Mouse (Mus musculus) liver, embryonic 15.5 days (tissue): Measurements from ENCODE around the gene Pxmp4. TPM values are rescaled to one million over a fixed set of nuclear protein-coding genes. Genes with fewer than 3 reads are reported as not detected.
A peak's percentile ranks its signal among the peaks of the same experiment; 100 is the strongest.

Experiments used
- ATAC-seq: fragments of 200-750 bp; cut with Nextera tagmentation; 2 replicates; pipeline ENCODE4 v1.8.0; 2017; ENCODE audit warnings: moderate number of reproducible peaks, mild to moderate bottlenecking, moderate library complexity; ENCODE audit not compliant: insufficient read depth
- H3K27ac ChIP-seq: fragments of 300-500 bp; sonication (generic); replicated peaks from 2 replicates; pipeline ENCODE4 v1.5.1; 2015; ENCODE audit warnings: mild to moderate bottlenecking, inconsistent platforms
- H3K27me3 ChIP-seq: fragments of 300-500 bp; sonication (generic); 2 replicates; pipeline ENCODE4 v1.6.1; 2015; ENCODE audit warnings: mild to moderate bottlenecking, inconsistent platforms
- H3K36me3 ChIP-seq: fragments of 300-500 bp; sonication (generic); replicated peaks from 2 replicates; pipeline ENCODE4 v1.6.1; 2015; ENCODE audit warnings: moderate library complexity, mild to moderate bottlenecking, inconsistent platforms
- H3K4me1 ChIP-seq: fragments of 300-500 bp; sonication (generic); replicated peaks from 2 replicates; pipeline ENCODE4 v1.6.1; 2015; ENCODE audit warnings: inconsistent platforms
- H3K4me2 ChIP-seq: fragments of 300-500 bp; sonication (generic); 2 replicates; pipeline ENCODE4 v1.6.1; 2015; ENCODE audit warnings: moderate library complexity, mild to moderate bottlenecking, inconsistent platforms
- H3K4me3 ChIP-seq: fragments of 300-500 bp; sonication (generic); replicated peaks from 2 replicates; pipeline ENCODE4 v1.5.1; 2015; ENCODE audit warnings: mild to moderate bottlenecking, inconsistent platforms
- H3K9ac ChIP-seq: fragments of 300-500 bp; sonication (generic); 2 replicates; pipeline ENCODE4 v1.6.1; 2015; ENCODE audit warnings: moderate library complexity, mild to moderate bottlenecking, inconsistent platforms
- H3K9me3 ChIP-seq: fragments of 300-500 bp; sonication (generic); replicated peaks from 2 replicates; pipeline ENCODE4 v1.6.1; 2016; ENCODE audit warnings: inconsistent platforms
- whole genome bisulfite sequencing: fragments of 180-500 bp; shearing (Covaris S2); methylation state at CpG from one replicate; pipeline ENCODE4 v1.1.7; 2015; ENCODE audit warnings: mixed read lengths; ENCODE audit not compliant: insufficient replicate concordance; 5-methylcytosine and 5-hydroxymethylcytosine counted together
- polyA plus RNA-seq: library from polyadenylated mRNA; unstranded; fragments of >200 nt; fragmentation: Nextera tagmentation; extraction: Ambion mirVana; gene quantifications from 2 replicates; pipeline ENCODE4 v1.2.1, GENCODE M21; 2015

The Pxmp4 gene
- polyA plus RNA-seq, 1 experiment from 2014 or later, result 34.6 TPM

DNA sequence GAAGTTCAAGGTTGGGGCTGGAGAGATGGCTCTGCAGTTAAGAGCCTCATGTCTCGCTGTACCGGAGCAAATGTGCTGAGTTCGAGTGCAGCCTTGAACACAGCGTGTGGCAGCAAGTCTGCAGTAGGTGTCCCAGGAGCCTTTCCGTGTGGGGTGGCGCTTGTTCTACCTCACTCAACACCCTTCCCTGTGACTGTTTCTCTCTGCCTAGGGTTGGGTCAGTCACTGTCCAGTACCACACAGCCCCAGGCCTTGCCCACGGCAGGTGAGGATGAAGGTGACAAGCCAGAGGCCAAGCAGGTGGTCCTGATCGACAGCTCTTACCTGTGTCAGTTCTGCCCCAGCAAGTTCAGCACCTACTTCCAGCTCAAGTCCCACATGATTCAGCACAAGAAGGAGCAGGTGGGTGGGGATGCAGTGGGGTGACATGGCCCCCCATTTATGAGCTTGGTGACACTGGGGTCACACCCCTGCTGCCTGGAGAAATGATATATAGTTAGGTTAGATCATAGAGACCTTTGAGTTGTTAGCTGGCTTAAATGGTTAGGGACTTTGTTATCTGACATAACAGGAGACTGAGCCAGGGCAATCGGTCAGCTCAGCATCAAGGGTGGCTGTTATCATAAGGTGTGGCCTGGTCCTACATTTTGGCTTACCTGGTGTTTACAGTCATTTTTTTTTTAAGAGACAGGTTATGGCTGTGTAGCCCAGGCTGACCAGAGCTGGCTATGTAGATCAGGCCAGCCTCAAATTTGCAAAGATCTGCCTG is 30.6 kb upstream of the Pxmp4 start:
- H3K9ac ChIP-seq, result peak overlapping the region; percentile 87
- peaks cover 47% of the 10 kb centered on the region for H3K4me1 ChIP-seq
- H3K4me3 ChIP-seq, result peak overlapping the region; percentile 73
- peak overlapping the region; percentile 72 for H3K4me2 ChIP-seq
- no peaks in the 10 kb centered on the region; the same call in 1 of the 2 replicates for H3K9me3 ChIP-seq
- H3K36me3 ChIP-seq, result peaks cover 53% of the 10 kb centered on the region
- WGBS, result 61% methylated on average over 9 of the region's 9 CpGs
- peak; percentile 37 for ATAC-seq
- no peaks in the 10 kb centered on the region for H3K27me3 ChIP-seq
- peak overlapping the region; percentile 99 for H3K27ac ChIP-seq

DNA sequence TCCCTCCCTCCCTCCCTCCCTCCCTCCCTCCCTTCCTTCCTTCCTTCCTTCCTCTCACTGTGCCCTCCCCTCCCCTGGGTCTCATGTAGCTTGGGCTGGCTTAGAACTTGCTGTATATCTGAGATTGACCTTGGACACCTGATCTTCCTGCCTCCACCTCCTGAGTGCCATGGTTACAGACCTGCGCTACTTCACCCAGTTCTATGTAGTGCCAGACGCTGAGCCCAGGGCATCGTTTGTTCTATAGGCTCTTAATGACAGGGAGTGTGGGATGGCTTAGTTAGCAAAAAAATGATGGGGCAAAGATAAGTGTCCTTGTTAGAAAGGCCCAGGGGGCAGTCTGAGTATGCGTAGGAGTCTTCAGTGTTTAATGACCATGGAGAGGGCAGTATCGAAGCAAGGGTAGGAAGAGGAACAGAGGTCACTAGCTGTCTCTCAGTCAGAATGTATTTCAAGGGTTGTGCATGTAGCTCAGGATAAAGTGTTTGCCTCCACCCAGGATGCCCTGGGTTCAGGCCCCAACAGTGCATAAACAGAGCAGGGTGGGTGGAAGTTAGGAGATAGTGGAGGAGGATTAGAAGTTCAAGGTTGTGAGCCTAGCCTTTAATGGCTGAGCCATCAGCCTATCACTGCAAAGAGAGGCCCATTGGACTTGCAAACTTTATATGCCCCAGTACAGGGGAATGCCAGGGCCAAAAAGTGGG is 29.7 kb upstream of the Pxmp4 start:
- Histone ChIP-seq H3K4me1 (peaks cover 55% of the 10 kb centered on the region), H3K36me3 (peaks cover 53% of the 10 kb centered on the region), H3K27ac (peak overlapping the region; percentile 99), H3K9me3 (no peaks in the 10 kb centered on the region; the same call in 1 of the 2 replicates), H3K4me3 (peak overlapping the region; percentile 73), H3K27me3 (no peaks in the 10 kb centered on the region), H3K9ac (peak overlapping the region; percentile 87), H3K4me2 (peak overlapping the region; percentile 72)
- WGBS, result 61% methylated on average over 5 of the region's 5 CpGs
- ATAC-seq, result peak; percentile 43

DNA sequence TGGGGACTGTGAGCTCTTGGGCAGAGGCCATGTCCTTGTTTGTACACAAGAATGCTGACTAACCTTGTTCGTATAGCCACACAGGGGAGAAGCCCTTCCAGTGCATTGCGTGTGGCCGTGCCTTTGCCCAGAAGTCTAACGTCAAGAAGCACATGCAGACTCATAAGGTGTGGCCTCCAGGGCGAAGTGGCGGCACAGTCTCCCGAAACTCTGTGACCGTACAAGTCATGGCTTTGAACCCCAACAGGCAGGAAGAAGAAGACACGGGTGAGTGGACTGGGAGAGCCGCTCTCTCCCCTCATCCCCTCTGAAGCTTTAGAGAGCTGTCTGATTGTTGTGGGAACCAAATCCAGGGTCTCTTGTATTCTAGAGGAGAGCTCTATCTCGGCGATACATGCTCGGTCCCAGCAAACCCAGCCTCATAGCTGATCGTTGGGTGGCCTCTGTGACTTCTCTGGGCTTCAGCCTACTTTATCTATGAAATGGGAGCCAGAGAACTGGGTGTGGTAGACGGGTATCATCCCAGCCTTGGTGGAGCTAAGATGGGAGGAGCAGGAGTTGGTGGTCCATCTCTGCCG is 28.8 kb upstream of the Pxmp4 start:
- Histone ChIP-seq H3K27me3 (no peaks in the 10 kb centered on the region), H3K9ac (peak overlapping the region; percentile 87), H3K27ac (peak overlapping the region; percentile 99), H3K4me1 (peaks cover 55% of the 10 kb centered on the region), H3K4me2 (peak overlapping the region; percentile 72), H3K9me3 (no peaks in the 10 kb centered on the region), H3K4me3 (peak overlapping the region; percentile 73), H3K36me3 (peaks cover 49% of the 10 kb centered on the region)
- WGBS, result 15% methylated on average over 16 of the region's 16 CpGs
- ATAC-seq, result peak; percentile 86

DNA sequence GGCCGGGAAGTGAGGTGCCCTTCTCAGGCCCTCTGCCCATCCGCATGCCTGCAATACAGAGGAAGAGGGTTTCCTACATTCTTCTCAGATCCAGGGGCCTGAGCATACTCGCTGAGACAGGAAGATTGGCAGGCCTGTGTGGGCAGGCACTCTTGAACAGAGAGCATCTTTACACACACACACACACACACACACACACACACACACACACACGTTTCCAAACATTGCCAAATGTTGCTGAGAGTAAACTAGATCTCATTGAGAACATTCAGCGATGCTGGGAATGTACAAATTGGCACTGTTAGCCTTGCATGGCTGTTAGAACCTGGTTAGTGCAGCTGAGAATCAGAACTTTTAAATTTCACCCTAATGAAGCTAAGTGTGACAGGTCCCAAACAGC is 27.0 kb upstream of the Pxmp4 start:
- Histone ChIP-seq H3K4me1 (peaks cover 50% of the 10 kb centered on the region), H3K4me3 (peak overlapping the region; percentile 73), H3K9ac (peak overlapping the region; percentile 87), H3K4me2 (peak overlapping the region; percentile 72), H3K27me3 (no peaks in the 10 kb centered on the region), H3K9me3 (no peaks in the 10 kb centered on the region), H3K27ac (peak overlapping the region; percentile 99), H3K36me3 (peaks cover 44% of the 10 kb centered on the region)
- ATAC-seq, result no peak
- WGBS, result 74% methylated on average over 5 of the region's 5 CpGs

DNA sequence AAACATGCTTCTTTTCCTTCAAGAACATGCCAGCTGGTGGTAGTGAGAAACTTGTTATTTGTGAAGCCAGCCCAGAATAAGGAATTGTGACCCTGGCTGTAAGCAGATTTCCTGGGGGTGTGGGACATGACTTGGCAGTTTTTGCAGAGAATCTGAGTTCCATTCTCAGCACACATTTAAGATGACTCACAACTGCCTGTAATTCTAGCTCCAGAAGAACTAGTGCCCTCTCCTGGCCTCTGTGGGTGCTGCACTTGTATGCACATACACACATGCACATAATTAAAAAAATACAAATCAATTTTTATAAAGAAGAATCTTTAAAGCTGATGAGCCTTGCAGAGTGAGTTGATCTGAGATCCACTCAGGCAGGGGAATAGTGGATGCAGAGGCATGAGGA is 20.6 kb upstream of the Pxmp4 start:
- Histone ChIP-seq H3K4me3 (no peak overlapping the region), H3K9ac (no peak overlapping the region), H3K4me1 (peaks cover 14% of the 10 kb centered on the region), H3K36me3 (peaks cover 42% of the 10 kb centered on the region), H3K27me3 (no peaks in the 10 kb centered on the region), H3K4me2 (no peak overlapping the region), H3K27ac (no peak overlapping the region), H3K9me3 (peaks cover 6% of the 10 kb centered on the region)
- no peak for ATAC-seq

DNA sequence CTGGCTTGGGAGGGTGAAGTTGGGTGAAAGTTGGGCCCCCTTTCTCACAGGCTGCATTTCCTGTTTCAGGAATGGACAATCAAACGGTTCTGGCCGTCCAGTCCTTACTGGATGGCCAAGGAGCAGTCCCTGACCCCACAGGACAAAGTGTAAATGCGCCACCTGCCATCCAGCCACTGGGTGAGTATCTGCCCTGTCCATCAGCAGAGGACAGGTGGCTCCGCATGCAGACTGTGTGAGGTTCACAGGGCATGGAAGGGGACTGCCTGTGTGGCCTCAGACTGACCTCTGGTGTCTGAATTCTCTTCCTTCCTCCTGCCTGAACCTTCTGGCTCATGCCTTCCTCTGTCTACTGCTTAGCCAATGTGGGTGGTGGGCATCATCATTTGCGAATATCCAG is 18.2 kb upstream of the Pxmp4 start:
- 51% methylated on average over 5 of the region's 5 CpGs for WGBS

DNA sequence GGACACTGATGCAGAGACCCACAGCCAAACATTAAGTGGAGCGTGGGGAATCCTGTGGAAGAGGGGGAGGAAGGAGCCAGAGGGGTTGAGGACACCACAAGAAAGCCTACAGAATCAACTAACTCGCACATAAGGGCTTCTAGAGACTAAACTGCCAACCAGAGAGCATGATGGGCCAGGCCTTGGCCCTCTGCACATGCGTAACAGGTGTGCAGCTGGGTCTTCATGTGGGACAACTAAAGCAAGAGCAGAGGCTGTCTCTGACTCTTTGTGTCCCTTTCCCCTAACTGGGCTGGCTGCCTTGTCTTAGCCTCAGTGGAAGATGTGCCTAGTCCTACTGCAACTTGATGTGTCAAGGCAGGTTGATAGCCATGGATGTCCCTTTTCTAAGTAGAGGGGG is 13.6 kb upstream of the Pxmp4 start:
- no peaks in the 10 kb centered on the region for H3K27me3 ChIP-seq
- no peaks in the 10 kb centered on the region for H3K36me3 ChIP-seq
- no peaks in the 10 kb centered on the region for H3K9me3 ChIP-seq
- H3K9ac ChIP-seq, result no peak overlapping the region
- no peak for ATAC-seq
- no peak overlapping the region for H3K27ac ChIP-seq
- WGBS, result 84% methylated on average over 3 of the region's 3 CpGs
- H3K4me2 ChIP-seq, result no peak overlapping the region
- H3K4me1 ChIP-seq, result peaks cover 50% of the 10 kb centered on the region
- H3K4me3 ChIP-seq, result no peak overlapping the region

More for the DNA sequence above, 18.2 kb upstream of the Pxmp4 start:
- H3K4me3 ChIP-seq, result no peak overlapping the region
- no peak overlapping the region for H3K4me2 ChIP-seq
- H3K36me3 ChIP-seq, result peaks cover 29% of the 10 kb centered on the region
- H3K9ac ChIP-seq, result no peak overlapping the region
- ATAC-seq, result no peak
- H3K27me3 ChIP-seq, result no peaks in the 10 kb centered on the region
- peaks cover 13% of the 10 kb centered on the region for H3K4me1 ChIP-seq
- peaks cover 6% of the 10 kb centered on the region for H3K9me3 ChIP-seq
- no peak overlapping the region for H3K27ac ChIP-seq

DNA sequence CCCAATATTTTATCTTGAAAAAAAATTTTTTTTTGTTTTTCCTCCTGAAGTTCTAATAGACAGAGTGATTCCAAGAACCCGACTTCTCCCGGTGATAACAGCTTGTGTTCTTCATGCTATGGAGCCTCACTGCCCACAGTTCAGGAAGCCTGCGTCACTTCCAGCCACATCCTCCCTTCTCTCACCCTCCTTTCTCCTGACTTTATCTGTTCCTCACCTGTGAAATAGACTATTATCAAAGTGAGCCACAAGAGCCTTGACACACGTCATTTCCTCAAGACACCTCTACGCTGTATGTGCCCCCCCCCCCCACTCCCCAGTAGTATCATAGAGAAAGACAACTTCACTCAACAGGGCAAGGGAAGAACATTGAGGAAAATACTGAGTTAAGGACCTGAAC is 12.2 kb upstream of the Pxmp4 start:
- 21% methylated on average over 5 of the region's 5 CpGs for WGBS
- H3K27ac ChIP-seq, result peak overlapping the region; percentile 96
- H3K4me3 ChIP-seq, result peak overlapping the region; percentile 76
- no peaks in the 10 kb centered on the region for H3K36me3 ChIP-seq
- peak overlapping the region; percentile 96 for H3K4me2 ChIP-seq
- no peaks in the 10 kb centered on the region for H3K27me3 ChIP-seq
- no peaks in the 10 kb centered on the region for H3K9me3 ChIP-seq
- H3K4me1 ChIP-seq, result peaks cover 50% of the 10 kb centered on the region
- no peak for ATAC-seq
- H3K9ac ChIP-seq, result peak overlapping the region; percentile 49

DNA sequence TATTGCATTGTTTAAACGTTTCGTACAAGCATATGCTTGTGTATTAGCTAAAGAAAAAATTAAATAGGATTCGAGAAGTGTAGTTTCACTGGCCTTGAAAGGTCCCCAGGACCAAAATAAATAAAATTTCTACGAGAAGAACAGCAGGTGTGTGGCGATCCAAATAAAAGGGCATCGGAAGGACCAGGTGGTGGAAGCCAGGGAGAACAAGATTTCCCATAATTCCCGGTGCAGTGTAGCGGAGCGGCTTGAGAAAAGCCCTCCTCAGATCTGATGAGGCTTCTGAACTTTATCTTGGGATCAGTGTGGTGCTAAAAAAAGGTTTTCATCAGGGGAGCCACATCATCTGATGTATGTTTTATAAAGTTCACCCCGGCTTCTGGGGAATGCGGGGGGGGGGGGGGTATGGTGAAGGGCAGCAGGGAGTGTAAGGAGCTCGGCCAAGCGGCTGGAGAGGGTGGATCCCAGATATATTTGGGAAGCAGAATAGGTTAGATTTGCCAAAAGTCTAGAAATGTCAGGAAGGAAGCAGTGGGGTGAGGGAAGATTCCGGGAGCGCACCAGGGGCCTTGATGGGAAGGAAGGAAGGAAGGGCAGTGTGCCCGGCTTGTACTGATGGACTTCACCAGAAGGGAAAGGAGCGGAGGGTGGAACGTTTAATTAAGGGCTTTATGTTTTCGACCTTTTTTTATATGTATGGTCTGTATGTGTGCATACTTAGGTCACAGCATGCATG is 11.5 kb upstream of the Pxmp4 start:
- no peak for ATAC-seq
- 43% methylated on average over 19 of the region's 19 CpGs for WGBS
- no peaks in the 10 kb centered on the region for H3K27me3 ChIP-seq
- H3K36me3 ChIP-seq, result no peaks in the 10 kb centered on the region
- peak overlapping the region; percentile 96 for H3K4me2 ChIP-seq
- H3K4me1 ChIP-seq, result peaks cover 55% of the 10 kb centered on the region
- peak overlapping the region; percentile 96 for H3K27ac ChIP-seq
- H3K9me3 ChIP-seq, result no peaks in the 10 kb centered on the region
- H3K9ac ChIP-seq, result peak overlapping the region; percentile 49
- H3K4me3 ChIP-seq, result peak overlapping the region; percentile 76

DNA sequence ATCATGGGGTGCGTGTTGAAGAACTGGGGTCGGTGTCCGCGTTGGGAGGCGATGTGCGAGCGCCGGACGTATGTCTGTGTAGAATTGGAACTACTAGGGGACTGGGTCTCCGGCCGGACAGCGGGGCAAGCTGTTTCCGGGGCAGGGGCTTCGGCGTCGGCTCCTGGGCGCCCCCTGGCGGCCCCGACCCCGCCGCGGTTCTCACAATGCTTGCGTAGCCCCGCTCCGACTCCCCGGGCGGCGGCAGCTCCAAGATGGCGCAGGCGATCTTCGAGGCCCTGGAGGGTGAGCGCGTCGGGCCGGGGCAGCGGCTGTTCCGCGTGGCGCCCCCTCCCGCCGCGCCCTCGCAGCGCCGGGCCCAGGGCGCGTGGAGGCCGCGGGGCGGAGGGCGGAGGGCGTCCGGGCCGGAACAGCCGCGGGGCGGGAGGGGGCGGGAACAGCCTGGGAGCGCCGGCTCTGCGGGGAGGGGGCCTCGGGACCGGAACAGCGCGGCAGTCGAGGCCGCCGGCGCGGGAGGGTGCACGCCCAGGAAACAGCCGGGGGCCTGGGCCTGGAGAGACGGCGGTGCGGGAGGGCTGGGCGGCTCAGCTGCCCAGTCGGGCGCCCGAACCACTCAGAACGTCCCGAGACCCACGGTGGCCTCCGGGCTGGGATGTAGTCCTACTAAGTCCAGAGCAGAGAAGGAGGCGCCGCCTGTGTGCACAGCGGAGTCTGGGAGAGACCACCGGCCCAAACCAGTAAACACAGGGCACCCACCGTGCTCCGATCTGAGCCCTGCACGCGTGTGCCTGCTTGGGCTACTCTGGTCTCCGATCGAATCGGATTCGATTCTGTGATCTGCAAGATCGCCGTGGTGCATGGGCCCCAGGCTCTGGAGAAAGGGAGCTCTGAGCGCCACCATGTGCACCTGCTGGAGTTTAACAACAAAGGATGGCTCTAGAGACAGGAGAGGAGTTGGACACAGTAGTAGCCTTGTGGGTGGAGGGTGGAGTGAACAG is 9.9 kb upstream of the Pxmp4 start, which contains the start of the genes Zfp341 and 4930519P11Rik:
Gene Zfp341 (plus strand): TSS at position 180 of the 998 bp plus-strand sequence.
Gene 4930519P11Rik (minus strand): TSS at position 320 of the 998 bp plus-strand sequence.
- no peaks in the 10 kb centered on the region for H3K9me3 ChIP-seq
- H3K4me2 ChIP-seq, result peak within 1 kb of the TSS; percentile 96
- H3K36me3 ChIP-seq, result no peaks in the 10 kb centered on the region
- peak; percentile 86 for ATAC-seq
- H3K4me1 ChIP-seq, result peaks cover 69% of the 10 kb centered on the region
- peak within 1 kb of the TSS; percentile 96 for H3K27ac ChIP-seq
- peak within 1 kb of the TSS; percentile 76 for H3K4me3 ChIP-seq
- WGBS, result under 1% methylated on average over 84 of the region's 98 CpGs
- peaks cover 7% of the 10 kb centered on the region; the same call in 1 of the 2 replicates for H3K27me3 ChIP-seq
- peak within 1 kb of the TSS; percentile 89 for H3K9ac ChIP-seq
